Mouse (Mus musculus): ENCODE data around the gene Ubr4.

The Ubr4 gene

DNA sequence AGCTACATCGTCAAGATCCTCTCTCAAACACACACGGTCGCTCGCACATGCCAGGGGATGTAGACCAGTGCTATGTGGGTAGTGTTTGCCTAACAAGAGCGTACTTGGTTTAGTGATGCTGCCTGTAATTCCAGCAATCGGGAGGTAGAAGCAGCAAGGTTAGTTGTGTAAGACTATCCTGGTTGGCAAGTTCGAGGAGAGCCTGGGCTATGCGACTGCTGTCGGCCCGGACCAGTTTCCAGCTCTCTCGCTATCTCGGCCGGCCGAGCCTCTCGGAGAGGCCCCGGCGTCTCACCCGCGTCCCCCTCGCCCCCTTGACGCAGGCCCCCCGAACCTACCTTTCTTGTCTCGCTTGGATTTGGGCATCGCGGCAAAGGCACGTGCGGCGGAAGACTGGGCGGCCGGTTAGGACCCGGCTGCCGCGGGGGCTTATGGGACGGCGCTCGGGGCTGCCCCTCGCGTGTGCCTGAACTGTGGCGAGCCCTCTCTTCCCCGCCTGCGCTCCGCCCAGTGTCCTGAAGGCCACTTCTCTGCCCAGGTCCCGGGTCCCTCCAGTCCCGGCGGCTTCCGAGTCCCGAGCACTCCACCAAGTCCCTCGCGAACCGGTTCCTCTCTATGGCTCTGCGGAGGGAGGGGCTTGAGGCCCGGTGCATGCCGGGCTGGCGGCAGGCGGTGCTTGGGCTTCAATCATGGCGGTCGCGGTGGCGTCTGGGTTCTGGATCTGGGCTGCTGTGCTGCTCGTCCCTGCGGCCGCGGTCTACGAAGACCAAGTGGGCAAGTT lies at the start of gene Ubr4, which contains the start of the genes Mrto4 and Emc1:
TSS of gene Ubr4 (plus strand) at position 679 of the 781 bp plus-strand sequence.
TSS of gene Mrto4 (minus strand) at position 646 of the 781 bp plus-strand sequence.
TSS of gene Emc1 (plus strand) at position 657 of the 781 bp plus-strand sequence.
- DNase-seq = peak; percentile 88 to 93

DNA sequence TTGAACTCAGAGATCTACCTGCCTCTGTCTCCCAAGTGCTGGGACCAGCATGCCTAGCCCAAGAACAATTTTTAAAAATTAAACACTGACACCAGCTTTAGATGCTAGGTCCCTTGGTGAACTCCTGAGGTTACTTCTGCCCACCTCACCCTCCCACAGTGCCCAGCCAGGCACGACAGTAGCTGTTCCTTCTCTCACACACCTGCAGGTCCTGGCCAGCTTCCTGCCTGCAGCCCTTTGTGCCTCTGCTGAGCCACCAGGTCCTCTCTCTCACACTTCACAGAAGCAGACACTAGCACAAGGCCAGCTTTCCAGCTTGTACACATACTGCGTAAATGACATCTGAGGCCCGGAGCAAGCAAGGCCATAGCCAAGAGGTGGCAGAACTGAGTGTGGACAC lies 46.9 kb upstream of the Ubr4 start:
- no peak for DNase-seq

DNA sequence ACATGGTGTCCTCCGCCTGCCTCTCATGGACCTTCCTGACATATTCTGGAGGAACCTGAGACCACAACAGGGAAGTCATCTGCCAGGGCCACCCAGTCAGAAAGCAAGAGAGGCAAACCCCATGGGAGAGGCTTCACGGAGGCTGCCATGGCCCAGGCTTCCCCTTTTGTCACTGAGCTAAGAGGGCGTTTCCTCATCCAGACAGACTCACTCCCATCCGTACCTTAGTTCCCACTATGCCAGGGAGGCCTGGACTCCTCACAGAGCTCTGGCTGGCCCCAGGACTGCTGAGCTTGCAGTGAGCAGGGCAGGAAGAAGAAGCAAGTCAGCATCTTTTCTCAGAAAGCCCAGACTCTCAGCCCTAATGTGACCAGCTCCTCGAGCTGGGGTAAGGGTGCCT lies 44.5 kb upstream of the Ubr4 start:
- peak; percentile 59 to 86 for DNase-seq

- DNase-seq = no peak
Measured at GRCm38 (mm10) chr4:139309651-139310050, 42.8 kb upstream of the Ubr4 start.

DNA sequence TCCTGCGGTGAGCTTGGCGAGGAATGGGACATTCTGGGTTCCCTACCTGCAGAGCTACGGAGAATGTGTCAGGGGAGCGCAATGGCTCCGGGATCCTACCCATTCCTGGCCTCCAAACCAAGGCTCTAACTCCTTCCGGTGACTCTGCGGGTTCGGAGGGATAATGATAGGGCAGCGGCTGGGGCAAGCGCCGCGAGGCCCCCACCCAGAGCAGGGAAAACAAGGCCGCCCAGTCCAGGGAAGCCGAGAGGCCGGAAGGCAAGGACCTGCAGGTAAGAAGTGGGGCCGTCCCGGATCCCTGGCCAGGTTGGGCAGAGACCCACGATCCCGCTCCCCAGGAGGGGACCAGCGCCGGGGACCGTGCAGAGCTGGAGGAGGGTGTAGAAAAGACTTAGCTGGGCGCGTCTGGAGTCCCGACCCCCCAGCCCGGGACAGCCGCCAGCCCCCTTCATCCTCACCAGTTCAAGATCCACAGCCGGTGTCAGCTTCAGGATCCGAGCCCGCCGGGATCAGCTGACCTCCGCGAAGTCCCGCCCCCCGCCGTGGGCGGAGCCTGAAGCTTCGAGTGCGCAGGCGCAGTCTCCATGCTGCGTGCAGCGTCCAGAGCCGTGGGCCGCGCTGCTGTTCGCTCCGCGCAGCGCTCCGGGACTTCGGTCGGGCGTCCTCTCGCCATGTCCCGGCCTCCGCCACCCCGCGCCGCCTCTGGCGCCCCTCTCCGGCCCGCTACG lies 42.1 kb upstream of the Ubr4 start, which contains the start of the genes Pqlc2 and Akr7a5:
TSS of gene Pqlc2 (minus strand) at position 538 of the 728 bp plus-strand sequence.
TSS of gene Akr7a5 (plus strand) at position 574 of the 728 bp plus-strand sequence.
- DNase-seq = peak; percentile 97 to 99

DNA sequence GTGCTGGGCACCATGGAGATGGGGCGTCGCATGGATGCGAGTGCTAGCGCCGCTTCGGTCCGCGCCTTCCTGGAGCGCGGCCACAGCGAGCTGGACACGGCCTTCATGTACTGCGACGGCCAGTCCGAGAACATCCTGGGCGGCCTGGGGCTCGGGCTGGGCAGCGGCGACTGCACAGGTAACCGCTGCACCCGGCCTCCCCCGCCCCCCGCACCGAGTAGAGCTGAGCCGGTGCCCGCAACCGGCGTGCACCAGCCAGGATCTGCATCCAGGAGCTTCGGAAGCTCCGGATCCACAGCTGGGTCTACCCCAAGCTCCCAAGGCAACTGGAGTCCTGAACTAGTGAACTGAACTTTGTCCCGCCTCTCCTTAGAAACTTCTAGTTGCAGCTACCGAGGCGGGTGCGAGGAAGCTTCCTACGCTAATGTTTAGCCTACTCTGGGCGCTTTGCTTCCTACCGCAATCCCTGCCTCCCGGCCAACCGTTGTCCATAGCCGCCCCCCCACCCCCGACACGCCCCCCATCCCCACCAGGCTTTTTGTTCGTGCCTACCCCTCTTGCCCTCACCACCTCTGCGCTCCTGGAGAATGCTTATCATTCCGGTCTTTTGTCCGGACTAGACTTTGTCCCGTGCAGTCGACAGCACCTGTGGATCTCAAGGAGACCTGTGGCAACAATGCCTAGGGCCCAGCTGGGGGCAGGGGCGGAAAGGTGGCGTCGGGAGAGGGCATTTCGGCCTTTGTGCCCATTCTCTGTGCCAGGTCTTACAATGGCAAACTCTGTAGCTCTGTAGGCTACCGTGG lies 41.3 kb upstream of the Ubr4 start:
- DNase-seq = peak; percentile 62 to 78

DNA sequence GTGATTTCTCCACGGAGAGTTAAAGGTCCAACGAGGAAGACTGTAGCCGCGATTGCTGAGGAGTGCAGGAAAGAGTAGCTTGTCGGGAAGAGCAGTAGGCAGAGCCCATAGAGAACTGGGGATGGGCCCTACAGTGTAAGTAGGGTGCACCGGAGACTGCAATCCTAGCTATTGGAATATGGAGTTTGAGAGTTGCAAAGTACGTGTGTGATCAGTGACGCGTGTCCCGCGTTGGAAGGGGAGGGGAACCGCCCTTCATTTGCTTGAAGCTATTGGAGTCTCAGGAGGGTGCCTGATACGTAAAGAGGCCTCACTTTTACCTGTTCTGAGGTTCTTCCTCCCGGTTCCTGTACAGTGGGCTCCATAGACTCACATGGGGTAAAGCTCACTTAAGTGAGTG lies 40.7 kb upstream of the Ubr4 start:
- DNase-seq = peak in 1 of 2 experiments; percentile 31

- DNase-seq = peak in 1 of 2 experiments; percentile 67
Measured at GRCm38 (mm10) chr4:139312632-139313031, 39.8 kb upstream of the Ubr4 start.

DNA sequence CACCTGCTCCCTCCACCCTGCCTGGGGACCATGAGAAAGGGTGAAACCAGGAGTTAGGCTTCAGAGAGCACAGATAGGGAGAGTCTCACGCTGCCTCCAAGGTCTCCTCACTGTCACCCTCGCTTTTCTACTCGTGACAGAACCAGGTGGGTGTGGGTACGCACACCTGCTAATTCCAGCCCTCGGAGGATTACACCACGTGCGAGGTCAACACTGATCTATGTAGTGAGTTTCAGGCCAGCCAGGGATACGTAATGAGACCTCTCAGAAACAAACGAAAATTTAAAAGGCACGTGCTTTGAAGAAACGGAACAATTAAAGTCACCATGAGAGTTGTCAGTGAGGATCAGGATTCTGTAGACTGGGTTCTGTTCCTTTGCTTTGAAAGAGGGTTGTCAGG lies 34.0 kb upstream of the Ubr4 start:
- no peak for DNase-seq

DNA sequence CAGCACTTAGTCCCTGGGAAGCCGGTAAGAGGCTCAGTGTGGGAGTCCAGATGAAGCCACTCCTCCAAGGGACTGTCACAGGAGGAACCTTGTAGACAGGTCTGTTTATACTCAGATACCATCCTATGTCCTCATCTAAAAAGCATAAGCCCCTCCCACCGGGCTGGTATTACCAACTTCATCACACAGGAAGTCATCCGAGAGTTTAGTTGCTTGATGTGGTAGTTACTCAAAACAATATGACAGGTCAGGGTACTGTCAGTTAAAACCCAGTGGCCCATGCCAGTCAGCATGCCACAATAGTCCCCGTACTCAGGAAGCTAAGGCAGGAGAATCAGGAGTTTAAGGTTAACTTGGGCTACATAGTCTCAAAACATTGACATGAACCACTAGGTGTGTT lies 32.7 kb upstream of the Ubr4 start:
- no peak for DNase-seq

DNA sequence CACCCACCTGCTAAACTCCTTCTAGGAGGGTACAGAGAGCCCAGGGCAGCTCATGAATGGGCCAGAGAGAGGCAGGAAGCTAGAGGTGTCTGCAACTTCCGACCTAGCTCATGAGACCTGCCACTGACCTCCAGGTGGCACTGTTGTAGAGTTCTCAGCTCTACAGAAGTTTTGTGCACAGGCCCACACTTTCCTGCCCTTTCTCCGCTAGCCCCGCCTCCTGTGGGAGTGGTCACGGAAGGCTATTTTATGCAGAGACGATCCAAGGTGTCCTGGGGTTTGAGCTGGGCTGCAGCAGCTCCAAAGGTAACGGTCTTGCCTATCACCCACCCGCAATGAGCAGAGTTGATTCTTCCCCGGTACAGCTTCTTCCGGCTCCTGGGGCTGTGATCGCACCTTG lies 21.8 kb upstream of the Ubr4 start:
- peak; percentile 90 to 91 for DNase-seq

DNA sequence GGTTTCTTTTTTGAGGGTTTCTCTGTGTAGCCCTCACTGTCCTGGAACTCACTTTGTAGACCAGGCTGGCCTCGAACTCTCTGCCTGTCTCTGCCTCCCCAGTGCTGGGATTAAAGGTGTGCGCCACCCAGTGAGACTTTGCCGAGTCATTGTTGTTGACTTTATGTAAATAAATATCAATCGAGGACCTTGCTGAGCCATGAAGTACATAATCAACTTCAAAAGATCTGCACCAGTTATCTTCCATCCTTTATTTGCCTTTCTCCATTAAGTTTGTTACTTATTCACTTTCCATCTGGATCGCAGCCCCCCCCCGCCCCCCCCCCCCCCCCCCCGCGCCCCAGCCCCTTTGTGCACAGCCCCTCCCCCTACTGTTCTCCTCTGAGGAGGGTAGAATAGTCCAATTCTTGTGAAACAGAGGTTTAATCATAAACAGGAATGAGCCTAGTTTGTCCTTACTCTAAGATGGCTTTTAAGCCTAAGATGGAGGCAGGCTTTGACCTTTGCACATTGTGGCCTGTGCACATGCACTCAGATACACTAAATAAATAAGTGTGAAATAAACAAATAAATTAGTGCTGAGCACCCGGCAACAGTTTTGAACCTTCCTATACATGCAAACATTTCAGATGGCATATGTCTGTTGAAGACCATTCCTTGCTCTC lies 17.6 kb upstream of the Ubr4 start:
- DNase-seq = peak; percentile 34 to 47

DNA sequence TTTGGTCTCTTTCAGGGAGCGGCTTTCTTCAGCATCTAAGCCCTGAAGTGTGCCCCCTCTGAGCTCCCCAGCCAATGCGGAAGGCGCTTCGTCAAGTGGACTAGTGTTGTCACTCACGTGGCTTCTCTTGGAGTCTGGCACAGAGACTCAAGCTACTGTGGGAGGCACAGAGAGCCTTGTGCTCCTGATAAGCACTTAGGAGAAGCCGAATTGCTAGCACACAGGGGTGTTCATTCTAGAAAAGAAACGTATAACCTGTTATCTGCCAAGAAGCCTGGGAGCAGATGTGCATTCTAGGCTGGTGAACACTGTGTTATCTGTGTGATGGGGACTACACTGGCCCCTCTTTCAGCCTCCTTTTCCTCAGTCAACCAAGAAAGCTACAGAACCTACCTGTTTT lies 16.9 kb upstream of the Ubr4 start:
- peak in 1 of 2 experiments; percentile 57 for DNase-seq

DNA sequence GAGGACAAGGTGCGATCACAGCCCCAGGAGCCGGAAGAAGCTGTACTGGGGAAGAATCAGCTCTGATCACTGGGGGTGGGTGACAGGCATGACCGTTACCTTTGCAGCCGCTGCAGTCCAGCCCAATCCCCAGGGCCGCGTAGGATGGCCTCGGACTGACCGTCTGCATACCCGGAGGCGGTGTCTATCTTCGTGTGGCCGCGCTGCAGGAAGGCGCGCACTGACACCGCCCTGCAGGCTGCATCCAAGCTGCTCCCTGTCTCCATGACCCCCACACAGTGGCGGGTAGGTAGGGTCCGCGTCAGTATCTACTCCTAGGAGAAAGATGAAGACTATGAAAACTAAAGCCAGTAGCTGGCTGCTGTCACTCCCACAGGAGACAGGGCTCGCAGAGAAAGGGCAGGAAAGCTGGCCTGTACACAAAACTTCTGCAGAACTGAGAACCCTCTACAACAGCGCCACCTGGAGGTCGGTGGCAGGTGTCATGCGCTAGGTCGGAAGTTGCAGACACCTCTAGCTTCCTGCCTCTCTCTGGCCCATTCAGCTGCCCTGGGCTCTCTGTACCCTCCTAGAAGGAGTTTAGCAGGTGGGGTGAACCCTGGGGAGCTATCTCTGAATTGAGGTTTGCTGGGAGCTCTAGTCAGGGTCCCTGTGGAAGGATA lies 15.5 kb upstream of the Ubr4 start:
- peak; percentile 89 for DNase-seq

DNA sequence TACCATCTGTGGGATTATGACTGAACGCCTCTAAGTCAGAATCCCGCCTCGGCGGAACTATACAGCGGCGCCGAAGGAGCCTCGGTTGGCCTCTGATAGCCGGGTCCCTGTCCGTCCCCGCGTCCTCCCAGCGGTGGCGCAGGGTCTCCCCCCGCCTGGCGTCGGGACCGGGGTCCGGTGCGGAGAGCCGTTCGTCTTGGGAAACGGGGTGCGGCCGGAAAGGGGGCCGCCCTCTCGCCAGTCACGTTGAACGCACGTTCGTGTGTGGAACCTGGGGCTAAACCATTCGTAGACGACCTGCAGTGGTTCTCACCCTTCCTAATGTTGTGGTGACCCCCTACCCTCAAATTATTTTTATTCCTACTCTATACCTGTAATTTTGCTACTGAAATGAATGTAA lies 14.3 kb upstream of the Ubr4 start:
- DNase-seq = no peak

DNA sequence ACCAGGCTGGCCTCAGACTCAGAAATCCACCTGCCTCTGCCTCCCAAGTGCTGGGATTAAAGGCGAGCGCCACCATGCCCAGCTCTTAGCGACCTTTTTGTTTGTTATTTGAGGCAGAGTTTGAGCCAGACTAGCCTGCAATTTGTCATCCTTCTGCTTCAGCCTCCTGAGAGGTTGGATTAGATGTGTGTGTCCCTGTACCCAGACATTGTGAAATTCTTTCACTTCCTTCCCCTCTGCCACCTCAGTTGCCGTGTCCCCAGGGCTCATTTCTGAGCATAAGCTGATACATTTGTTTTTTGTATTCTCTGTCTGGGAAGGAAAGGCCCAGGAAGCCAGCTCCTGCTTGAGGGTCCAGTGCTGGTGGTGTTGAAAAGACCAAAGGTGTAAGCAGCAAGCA lies 11.6 kb upstream of the Ubr4 start:
- DNase-seq = no peak

DNA sequence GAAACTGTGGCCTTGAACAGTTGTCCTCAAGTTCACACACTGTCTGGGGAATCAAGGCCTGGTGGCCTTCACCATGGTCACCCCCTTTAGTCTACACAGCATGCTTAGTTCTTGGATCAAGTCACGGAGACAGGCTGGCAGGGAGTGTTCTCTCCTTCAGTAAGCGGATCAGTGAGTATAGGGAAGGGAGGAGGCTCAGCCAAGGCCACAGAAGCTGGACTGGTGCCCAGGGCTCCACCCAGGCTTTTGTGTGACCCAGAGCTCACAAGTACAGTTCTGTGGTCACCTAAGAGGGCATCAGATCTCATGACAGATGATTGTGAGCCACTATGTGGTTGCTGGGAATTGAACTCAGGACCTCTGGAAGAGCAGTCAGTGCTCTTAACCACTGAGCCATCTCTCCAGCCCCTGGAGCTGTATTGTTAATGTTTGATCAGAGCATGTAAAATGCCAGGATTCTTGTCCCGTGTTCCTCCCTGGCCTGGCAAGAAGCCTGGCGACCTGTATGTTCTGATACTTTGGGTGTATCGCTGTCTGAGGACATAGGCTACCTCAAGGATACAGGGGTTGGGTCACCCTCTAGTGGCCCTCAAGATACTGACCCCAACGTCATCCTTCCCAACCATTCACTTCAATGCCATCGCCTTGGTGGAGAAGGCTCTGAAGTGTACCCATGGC lies 10.7 kb upstream of the Ubr4 start:
- peak; percentile 40 to 54 for DNase-seq

DNA sequence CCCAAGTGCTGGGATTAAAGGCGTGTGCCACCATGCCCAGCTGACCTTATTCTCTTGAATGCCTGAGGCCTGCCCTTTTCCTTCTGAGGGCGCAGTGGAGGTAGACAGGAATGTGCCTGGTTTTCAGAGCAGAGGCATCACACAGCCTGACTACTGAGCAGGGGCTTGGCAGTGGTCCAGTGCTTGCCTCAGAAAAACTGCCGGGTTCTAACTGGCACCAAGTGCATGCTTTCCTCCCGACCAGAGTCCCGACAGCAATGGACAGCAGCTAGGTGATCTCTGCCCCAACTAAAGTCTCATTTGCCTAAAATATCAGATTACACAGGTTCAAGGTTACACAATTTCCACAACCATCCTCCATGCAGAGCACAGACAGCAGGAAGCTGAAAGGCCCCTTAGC lies 8.7 kb upstream of the Ubr4 start:
- peak; percentile 84 to 89 for DNase-seq

DNA sequence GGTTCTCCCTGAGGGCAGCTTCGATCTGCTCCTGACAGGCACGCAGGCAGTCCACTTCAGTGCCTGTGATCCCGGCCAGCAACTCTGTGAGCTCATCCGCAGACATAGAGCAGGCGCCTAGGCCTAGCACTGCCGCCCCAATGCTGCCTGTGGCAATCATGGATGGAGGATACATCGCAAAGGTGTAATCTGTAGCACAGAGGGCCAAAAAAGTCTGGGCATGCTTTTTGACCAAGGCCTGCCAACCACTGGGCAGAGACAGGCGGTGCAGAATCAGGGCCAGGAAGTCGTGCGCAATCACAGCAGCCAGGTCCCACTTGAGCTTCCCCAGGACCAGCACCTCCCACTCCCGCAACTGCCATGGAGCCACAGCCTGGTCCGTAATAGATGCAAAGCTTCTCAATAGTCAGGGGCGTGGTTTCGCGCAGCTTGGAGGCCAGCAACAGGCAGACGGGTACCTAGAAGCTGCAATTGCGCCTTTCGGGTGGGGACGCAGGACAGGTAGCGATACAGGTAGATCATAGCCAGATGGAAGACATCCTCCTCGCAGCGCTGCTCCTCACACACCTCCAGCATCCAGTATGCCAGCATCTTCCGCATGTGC lies 6.9 kb upstream of the Ubr4 start:
- DNase-seq = no peak

DNA sequence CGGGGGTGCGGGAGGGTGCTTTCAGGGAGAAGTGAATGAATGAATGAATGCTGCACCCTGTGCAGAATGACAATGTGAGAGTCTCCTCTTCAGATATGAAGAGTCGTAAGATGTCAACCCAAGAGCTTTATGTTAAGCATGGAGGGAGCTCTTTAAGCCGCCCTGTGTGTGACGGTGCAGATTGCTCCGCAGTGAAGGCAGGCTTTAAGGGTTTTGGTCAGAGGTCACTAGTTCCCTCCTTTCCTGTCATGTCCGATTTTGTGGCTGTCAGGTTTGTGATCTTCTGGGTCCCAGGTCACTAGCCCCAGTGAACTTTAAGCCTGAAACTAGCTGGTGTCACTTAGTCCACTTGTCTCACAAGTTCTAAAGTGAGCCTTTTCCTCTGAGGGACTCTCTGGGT lies 423 bp downstream of the Ubr4 start:
- DNase-seq = no peak

DNA sequence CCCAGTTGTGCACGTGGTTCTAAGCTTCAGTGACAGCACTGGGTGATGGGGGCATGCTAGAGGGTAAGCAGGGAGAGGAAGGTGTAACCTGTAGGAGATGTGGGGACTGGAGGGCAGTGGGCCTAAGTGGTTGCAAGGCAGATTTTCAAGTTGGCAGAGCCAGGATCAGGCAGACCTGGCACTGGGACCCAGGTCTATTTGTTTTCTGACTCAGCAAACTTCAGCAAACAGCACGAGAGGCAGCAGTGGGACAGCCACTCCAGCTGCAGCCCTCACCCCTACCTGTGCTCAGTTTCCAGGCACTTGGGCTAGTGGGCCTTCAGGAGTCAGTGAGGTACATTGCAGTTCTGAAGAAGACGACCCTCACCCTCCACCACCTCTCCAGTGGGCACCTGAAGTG lies 4.8 kb downstream of the Ubr4 start:
- DNase-seq = no peak

Data from kidney, postnatal 25 days (tissue).